Mouse (Mus musculus) megakaryocyte progenitor cell, adult 5-6 weeks (primary cell): Measurements from ENCODE around the gene Samd15. TPM values are rescaled to one million over a fixed set of nuclear protein-coding genes. Genes with fewer than 3 reads are reported as not detected.
"Not testable (repeated sequence)": the region's sequence is repeated elsewhere in the genome, so short reads cannot be mapped to it uniquely, and the experiment has no call there.

Experiments
- ATAC-seq: replicated peaks from 2 replicates; pipeline ENCODE4 v1.8.0; 2016; ENCODE audit warnings: mild to moderate bottlenecking, moderate TSS enrichment, inconsistent platforms; ENCODE audit not compliant: poor library complexity
- total RNA-seq, 2 experiments: library from RNA; stranded (forward) in 1 of 2; stranded (reverse) in 1 of 2; fragments of 157-497, 149-512 nt in 1 of 2; fragments of 200-1000 nt in 1 of 2; gene quantifications; 2 replicates each; pipeline versions ENCODE4 v1.2.3 to v1.2.4; 2015 to 2017

Gene Samd15
- total RNA-seq (2015) (0.61 and 1.2 TPM in 2 replicates), total RNA-seq (2017) (0.47 and 0.75 TPM in 2 replicates)

GRCm38 (mm10) chr12:87199206-87199972, at the start of gene Samd15:
Samd15 (plus strand) TSS chr12:87199723.
- peak; percentile 30 for ATAC-seq

GRCm38 (mm10) chr12:87154448-87154847, 45.1 kb upstream of the Samd15 start:
- ATAC-seq, result peak; percentile 70

GRCm38 (mm10) chr12:87157361-87157760, 42.2 kb upstream of the Samd15 start:
- no peak for ATAC-seq

- ATAC-seq, result no peak
Observed at GRCm38 (mm10) chr12:87158099-87158498, 41.4 kb upstream of the Samd15 start.

GRCm38 (mm10) chr12:87160310-87160709, 39.2 kb upstream of the Samd15 start:
- ATAC-seq, result no peak

GRCm38 (mm10) chr12:87160815-87161214, 38.7 kb upstream of the Samd15 start:
- peak; percentile 89 for ATAC-seq

GRCm38 (mm10) chr12:87175194-87175946, 24.2 kb upstream of the Samd15 start:
- peak; percentile 90 for ATAC-seq

- ATAC-seq, result no peak
Observed at GRCm38 (mm10) chr12:87177631-87178030, 21.9 kb upstream of the Samd15 start.

- peak; percentile 74 for ATAC-seq
Observed at GRCm38 (mm10) chr12:87193008-87193407, 6.5 kb upstream of the Samd15 start.

GRCm38 (mm10) chr12:87195069-87195468, 4.5 kb upstream of the Samd15 start:
- ATAC-seq, result no peak

GRCm38 (mm10) chr12:87196310-87196709, 3.2 kb upstream of the Samd15 start:
- ATAC-seq, result no peak

GRCm38 (mm10) chr12:87198792-87199191, 731 bp upstream of the Samd15 start:
- ATAC-seq, result no peak

- ATAC-seq, result peak; percentile 82
Observed at GRCm38 (mm10) chr12:87199973-87200586, 557 bp downstream of the Samd15 start, which contains the start of gene Tmed8. Tmed8 (minus strand) TSS chr12:87200454.

GRCm38 (mm10) chr12:87201694-87202093, 2.2 kb downstream of the Samd15 start:
- ATAC-seq, result no peak

GRCm38 (mm10) chr12:87205789-87206188, 6.3 kb downstream of the Samd15 start:
- not testable (repeated sequence) for ATAC-seq

- no peak for ATAC-seq
Observed at GRCm38 (mm10) chr12:87212844-87213606, 13.5 kb downstream of the Samd15 start.

- ATAC-seq, result no peak
Observed at GRCm38 (mm10) chr12:87216053-87216452, 16.5 kb downstream of the Samd15 start.

- no peak for ATAC-seq
Observed at GRCm38 (mm10) chr12:87217596-87217995, 18.1 kb downstream of the Samd15 start.

- no peak for ATAC-seq
Observed at GRCm38 (mm10) chr12:87219362-87219761, 19.8 kb downstream of the Samd15 start.

GRCm38 (mm10) chr12:87224950-87225349, 25.4 kb downstream of the Samd15 start:
- peak; percentile 39; the same call in 1 of the 2 replicates for ATAC-seq

- ATAC-seq, result peak; percentile 65
Observed at GRCm38 (mm10) chr12:87226801-87227200, 27.3 kb downstream of the Samd15 start.
